Mouse (Mus musculus) cerebellum, adult 11 months (tissue): ENCODE results near the gene Ctsd.

ENCODE experiments used
- DNase-seq: peaks from one replicate; pipeline ENCODE4 v3.0.0; 2022

Gene Ctsd

DNA sequence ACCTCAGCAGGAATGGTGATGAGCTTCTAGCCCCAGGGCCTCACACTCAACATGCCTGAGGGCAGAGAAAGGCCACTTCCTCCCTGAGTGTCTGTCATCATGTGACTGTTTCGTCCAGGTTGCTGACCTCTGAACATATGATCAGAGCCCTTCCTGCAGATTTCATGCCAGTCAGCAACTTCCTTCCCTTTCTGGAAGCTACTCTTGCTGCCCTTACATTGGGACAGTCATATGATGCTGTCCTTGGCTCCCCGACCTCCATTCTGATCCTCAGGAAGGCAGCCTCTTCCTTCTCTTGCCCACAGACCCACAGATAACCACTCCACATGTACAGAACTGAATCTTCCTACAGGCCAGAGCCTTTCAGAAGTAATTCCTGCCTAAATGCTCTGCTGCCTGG lies 10.2 kb upstream of the Ctsd start:
- DNase-seq, result no peak

DNA sequence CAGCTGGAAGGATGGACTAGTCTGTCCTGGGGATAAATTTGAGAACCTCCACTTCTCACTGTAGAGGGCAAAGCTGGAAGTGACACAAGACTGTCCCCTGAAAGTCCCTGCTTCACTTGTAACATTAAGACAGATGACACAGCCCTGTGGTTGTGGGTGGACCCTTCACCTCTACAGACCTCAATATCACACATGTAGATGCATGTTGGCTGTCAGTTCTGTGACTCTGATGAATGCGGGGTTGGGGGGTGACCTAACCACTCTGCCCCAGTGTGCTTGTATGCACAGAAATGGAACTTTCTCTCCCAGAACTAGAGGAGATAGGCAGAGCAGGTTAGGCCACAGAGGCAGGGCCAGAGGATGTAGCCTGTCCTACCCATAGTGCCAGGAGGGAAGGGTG lies 8.8 kb upstream of the Ctsd start:
- no peak for DNase-seq

DNA sequence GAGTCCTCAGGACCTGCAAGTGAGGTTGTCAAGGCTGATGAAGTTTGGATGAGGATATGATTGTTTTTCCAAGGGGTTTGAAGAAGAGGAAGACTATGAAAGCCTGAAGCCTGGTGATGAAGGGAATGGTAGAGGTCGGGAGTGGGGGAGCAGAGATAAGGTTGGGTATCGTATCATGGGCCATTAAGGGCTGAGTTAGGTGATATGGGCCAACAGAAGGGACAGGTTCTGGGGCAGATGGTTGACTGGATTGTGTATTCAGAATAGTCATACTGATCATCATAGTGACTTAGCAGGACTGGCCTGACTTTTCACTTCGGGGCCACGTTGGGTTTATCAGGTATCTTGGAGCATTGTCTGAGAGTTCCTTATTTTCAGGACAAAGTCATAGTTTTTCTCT lies 7.6 kb upstream of the Ctsd start:
- DNase-seq, result no peak

GRCm38 (mm10) chr7:142394261-142395190 lies 6.7 kb upstream of the Ctsd start:
- no peak for DNase-seq

- no peak for DNase-seq
These were observed 5.4 kb upstream of the Ctsd start for GRCm38 (mm10) chr7:142393191-142393590.

GRCm38 (mm10) chr7:142391609-142392008 lies 3.8 kb upstream of the Ctsd start:
- no peak for DNase-seq

DNA sequence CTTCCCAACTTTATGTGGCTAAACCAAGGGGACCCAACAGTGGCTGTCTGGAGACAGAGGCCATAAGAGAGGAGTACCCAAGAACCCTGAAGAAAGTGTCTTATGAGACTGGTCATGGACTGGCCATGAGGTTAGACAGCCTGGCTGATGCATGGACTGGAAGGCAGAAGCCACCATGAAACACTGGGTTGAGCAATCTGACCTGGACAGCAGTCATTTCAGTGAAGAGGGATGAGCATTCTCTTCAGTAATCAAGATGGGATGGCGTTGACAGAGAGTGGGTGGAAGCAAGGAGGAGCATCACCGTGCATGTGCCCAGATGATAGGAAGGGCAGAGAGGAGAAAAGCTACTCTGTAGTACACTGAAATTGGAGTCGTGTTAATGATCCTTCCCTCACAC lies 3.3 kb upstream of the Ctsd start:
- no peak for DNase-seq

DNA sequence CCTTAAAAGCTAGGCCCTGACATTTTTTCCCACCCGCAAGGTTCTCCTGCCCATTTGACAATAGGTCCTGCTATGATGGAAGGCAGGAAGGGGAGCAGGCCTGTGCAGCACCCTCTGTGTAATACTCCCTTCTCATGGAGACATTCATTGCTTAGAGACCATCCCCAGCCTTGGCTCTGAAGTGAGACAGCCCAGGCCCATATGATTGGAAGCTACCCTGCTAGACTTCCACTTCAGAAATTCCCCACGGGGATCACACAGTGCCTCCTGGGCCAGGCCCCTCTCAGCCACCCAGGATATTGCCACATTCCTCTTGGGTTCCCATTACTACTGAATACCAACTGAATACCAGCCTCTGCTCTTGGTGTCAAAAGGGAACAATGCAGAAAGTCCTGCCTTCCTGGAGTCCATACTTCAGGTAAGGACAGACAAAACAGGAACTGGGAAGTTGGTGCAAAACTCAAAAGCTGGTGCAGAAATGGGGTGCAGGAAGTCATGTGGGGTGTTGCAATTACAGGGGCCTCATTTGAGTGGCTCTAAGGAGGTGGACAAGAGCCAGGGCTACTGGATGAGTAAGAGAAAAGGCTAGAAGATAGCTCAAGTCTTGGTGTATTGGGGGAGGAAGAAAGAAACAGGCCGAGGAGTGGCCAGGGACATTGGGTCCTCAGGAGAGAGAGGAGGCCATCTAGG lies 2.3 kb upstream of the Ctsd start:
- no peak for DNase-seq

DNA sequence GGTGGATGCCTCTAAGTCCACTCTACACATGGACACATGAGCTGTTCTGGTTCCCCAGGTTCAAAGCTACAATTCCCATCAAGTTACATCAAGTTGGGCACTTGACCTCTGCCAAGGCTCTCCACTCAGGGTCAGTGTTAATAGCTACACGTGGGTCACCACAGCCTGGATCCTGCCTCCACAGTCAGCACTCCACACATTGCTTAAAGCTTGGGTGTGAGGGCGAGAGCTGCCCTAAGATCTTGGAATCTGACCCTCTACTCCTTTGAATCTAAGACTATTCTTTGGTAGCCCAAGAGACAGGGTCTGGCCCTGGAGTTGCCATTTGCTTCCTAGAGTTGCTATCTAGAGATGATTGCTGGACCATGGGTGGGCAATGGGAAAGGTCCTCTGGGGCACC lies 902 bp upstream of the Ctsd start:
- no peak for DNase-seq

DNA sequence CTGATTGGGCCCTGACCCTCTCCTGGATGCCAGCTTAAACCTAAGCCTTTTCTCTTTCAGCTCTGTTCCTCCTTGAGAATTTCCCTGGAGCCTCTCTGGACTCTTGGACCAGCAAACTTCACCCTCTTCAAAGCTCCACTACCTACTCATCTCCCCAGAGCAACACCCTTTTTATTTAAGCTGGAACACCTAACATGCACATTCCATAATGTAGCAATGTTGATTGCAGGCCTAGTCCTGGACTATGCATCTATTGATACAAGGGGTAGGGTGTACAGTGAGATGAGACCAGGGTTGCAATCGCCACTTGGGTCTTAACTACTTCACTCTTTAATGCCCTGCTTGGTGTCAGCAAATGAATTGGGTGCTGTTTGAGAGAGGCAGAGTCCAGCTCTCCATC lies 360 bp upstream of the Ctsd start:
- DNase-seq, result no peak

DNA sequence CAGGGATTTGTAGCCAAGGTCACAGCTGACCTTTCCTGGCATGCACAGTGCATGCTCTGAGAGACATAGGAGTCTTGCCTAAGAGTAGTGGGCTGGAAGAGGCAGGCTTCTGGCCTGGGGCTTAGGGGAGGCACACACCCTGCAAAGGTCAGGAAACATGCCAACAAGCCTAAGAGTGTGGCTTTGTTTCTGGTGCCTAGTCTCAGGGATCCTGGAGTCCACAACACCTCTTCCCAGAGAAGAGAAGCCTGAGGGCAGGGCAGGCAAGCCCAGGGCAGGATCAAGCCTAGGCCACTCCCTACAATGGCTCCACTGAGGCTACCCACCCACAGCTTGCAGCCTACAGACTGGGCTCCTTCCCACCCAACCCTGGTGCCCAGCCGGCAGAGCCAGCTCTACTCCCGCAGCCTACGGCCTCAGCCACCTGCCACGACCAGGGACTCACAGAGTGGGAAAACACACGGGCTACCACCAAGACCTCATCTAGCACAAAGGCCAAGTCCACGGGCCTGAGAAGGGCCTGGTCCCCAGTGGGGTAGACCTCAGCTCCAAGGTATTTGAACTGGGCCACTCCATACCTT lies 1.1 kb downstream of the Ctsd start:
- no peak for DNase-seq

GRCm38 (mm10) chr7:142385742-142386403 lies 2.0 kb downstream of the Ctsd start:
- no peak for DNase-seq

GRCm38 (mm10) chr7:142384306-142384705 lies 3.5 kb downstream of the Ctsd start:
- no peak for DNase-seq

GRCm38 (mm10) chr7:142382567-142382966 lies 5.3 kb downstream of the Ctsd start, which contains the start of gene Gm49369:
Gene Gm49369 (minus strand): TSS chr7:142382667.
- DNase-seq, result no peak

GRCm38 (mm10) chr7:142381175-142381574 lies 6.7 kb downstream of the Ctsd start:
- no peak for DNase-seq

GRCm38 (mm10) chr7:142379186-142379585 lies 8.7 kb downstream of the Ctsd start:
- no peak for DNase-seq

DNA sequence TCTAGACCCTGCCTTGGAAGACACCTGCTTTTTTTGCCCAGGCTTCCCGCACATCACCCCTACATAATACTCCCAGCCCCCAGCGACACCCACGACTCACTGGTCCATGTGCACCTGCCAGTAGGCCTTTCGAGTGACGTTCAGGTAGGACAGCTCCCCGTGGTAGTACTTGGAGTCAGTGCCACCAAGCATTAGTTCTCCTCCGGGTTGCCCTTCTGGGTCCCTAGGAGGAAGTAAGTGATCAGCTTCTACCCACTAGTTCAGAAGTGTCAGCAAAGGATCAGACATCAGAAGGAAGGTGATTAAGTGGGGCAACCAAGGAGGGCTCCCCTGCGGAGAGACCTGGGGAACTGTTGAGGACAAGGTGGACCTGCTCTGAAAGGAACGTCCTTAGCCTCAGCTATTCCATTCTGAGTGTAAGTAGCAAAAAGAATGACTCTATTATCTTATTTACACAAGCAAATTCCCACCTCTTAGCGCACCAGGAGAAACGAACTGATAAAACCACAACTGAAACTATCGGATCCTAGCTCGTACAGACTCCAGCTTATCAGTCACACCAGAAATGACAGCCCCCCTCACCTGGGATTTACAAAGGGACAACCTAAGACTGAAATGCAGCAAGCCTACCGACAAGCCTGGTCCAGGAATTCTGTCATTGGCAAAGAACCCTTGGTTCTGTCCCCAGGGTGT lies 10.5 kb downstream of the Ctsd start:
- no peak for DNase-seq

DNA sequence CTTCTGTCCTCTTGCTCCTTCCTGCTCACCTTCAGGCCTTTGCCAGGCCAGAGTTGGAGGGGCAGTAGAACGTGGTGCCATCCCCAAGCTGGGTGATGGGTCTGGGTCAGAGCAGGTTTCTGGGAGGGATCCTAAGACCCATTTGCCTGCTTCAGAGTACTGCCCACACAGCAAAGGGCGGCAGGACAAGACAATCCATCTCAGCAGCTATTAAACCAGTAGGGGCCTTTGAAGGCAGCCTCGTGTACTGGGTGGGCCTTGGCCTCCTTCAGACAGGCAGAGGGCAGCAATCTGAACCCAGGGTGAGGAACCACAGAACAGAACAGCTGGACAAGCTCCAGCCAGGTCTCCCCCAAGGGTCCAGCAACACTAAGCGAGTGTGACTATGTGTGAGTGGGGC lies 11.7 kb downstream of the Ctsd start:
- DNase-seq, result no peak

GRCm38 (mm10) chr7:142375261-142375724 lies 12.5 kb downstream of the Ctsd start:
- peak; percentile 73 for DNase-seq

GRCm38 (mm10) chr7:142374413-142375015 lies 13.3 kb downstream of the Ctsd start:
- no peak for DNase-seq

DNA sequence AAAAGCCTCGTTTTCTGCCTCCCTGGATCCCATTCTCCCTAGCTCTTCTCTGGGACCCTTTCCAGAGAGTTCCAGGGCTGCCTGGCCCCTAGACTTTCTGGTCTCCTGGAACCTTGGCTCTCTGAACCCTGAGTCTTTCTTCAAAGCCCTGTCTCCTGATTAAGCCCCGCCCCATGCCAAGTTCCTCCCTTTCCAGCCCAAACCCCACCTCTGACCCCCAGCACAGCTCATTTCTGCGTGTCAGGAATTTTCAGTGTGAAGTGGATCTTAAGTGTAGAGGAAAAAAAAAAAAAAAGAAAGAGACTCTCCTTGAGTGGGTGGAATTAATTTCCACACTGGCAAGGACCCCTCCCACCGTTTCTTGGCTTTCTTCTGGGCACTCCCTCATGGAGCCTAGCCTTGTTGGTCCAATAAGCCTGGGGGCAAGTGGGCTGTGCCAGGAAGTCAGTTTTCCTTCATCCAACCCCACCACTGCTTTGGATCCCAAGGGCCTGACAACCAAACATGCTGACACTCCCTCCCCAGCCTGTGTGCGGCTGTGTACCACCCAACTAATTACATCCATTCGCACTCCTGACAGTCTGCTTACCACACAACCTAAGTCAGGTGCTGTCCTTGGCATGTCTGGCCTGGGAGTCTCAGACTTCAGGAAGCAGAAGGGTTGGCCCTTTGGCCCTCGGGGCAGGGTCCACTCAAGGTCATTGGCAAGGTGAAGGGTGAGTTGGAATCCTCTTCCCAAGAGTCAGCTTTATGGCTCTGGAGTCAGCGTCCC lies 14.0 kb downstream of the Ctsd start, which contains the start of gene Ifitm10:
Gene Ifitm10, minus strand, starts transcription at position 113 of the 772 bp plus-strand sequence.
- no peak for DNase-seq
